Mouse (Mus musculus) bone marrow macrophage, adult 2 months (primary cell): ENCODE data around the gene Pde11a.

Source experiments
- CTCF ChIP-seq: IDR thresholded peaks from 2 replicates; pipeline ENCODE4 v1.5.1; 2012; ENCODE audit warnings: low read depth, mild to moderate bottlenecking, low read length, moderate library complexity
- POLR2A ChIP-seq: IDR thresholded peaks from 2 replicates; pipeline ENCODE4 v1.6.1; 2012; ENCODE audit warnings: mild to moderate bottlenecking, low read depth, low read length, borderline replicate concordance

DNA sequence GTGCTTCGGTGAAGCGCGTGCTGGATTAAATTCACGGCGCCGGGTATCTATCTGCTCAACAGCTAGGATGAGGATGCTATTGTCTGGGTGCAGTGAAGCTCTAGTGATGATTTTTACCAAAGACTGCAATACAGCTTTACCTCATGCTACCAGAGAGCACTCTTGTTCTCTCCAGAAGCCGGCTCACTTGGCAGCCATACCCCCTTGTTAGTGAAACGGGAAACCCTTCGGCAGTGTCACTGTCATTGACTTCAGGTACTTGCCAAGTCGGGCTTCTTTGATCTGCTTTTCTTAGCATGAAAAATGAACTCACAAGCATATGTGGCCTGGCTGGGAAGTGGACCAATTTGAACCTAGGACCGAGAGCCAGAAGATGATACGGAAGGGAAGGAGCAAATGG is 290.8 kb downstream of the Pde11a start:
- TF ChIP-seq CTCF (no peak), POLR2A (no peak)
